Mouse (Mus musculus) macrophage (primary cell): ENCODE data around the gene Supt4a. TPM values are rescaled to one million over a fixed set of nuclear protein-coding genes. Genes with fewer than 3 reads are reported as not detected.

Experiments
- H3K27ac ChIP-seq: fragments of 350-480 bp; formaldehyde crosslinking; 2 replicates; pipeline ENCODE4 v1.9.0; 2021
- H3K36me3 ChIP-seq: fragments of 350-480 bp; formaldehyde crosslinking; 2 replicates; pipeline ENCODE4 v1.9.0; 2021; ENCODE audit errors: inconsistent target
- H3K4me3 ChIP-seq: fragments of 350-480 bp; formaldehyde crosslinking; 2 replicates; pipeline ENCODE4 v1.9.0; 2021; ENCODE audit errors: inconsistent target
- H3K79me2 ChIP-seq: fragments of 350-480 bp; formaldehyde crosslinking; 2 replicates; pipeline ENCODE4 v1.9.0; 2021; ENCODE audit errors: inconsistent target
- WGBS: methylation state at CpG from one replicate; pipeline ENCODE4 v1.1.7; 2026; ENCODE audit warnings: inconsistent platforms; ENCODE audit not compliant: missing documents; 5-methylcytosine and 5-hydroxymethylcytosine counted together
- polyA plus RNA-seq: library from polyadenylated mRNA; stranded (reverse); fragments of 250-400 nt; gene quantifications from 3 replicates; pipeline ENCODE4 v1.2.4, GENCODE M21; 2018; ENCODE audit warnings: inconsistent platforms

The Supt4a gene
- polyA plus RNA-seq, 1 experiment from 2014 or later: 85.3 TPM

GRCm38 (mm10) chr11:87761806-87762701 lies 24.7 kb downstream of the Supt4a start:
- 88% methylated on average over 14 of the region's 14 CpGs for WGBS
- H3K27ac ChIP-seq: no peak overlapping the region
- H3K36me3 ChIP-seq: no peaks in the 10 kb centered on the region
- no peak overlapping the region for H3K4me3 ChIP-seq
- peaks cover 7% of the 10 kb centered on the region for H3K79me2 ChIP-seq

GRCm38 (mm10) chr11:87762702-87763385 lies 25.5 kb downstream of the Supt4a start:
- WGBS: 69% methylated on average over 12 of the region's 12 CpGs
- Histone ChIP-seq H3K4me3 (no peak overlapping the region), H3K79me2 (no peaks in the 10 kb centered on the region), H3K27ac (no peak overlapping the region), H3K36me3 (no peaks in the 10 kb centered on the region)

- H3K79me2 ChIP-seq: no peaks in the 10 kb centered on the region
- no peak overlapping the region for H3K27ac ChIP-seq
- WGBS: 33% methylated on average over 17 of the region's 17 CpGs
- no peak overlapping the region for H3K4me3 ChIP-seq
- H3K36me3 ChIP-seq: no peaks in the 10 kb centered on the region
Observed at GRCm38 (mm10) chr11:87763511-87763987, 26.2 kb downstream of the Supt4a start.

- H3K36me3 ChIP-seq: no peaks in the 10 kb centered on the region
Observed at GRCm38 (mm10) chr11:87763988-87764876, 26.9 kb downstream of the Supt4a start.

GRCm38 (mm10) chr11:87768745-87769144 lies 31.4 kb downstream of the Supt4a start:
- H3K27ac ChIP-seq: no peak overlapping the region
- 88% methylated on average over 1 of the region's 4 CpGs for whole genome bisulfite sequencing
- H3K79me2 ChIP-seq: no peaks in the 10 kb centered on the region
- no peak overlapping the region for H3K4me3 ChIP-seq
- H3K36me3 ChIP-seq: no peaks in the 10 kb centered on the region

More at GRCm38 (mm10) chr11:87763988-87764876, 26.9 kb downstream of the Supt4a start:
- Histone ChIP-seq H3K4me3 (no peak overlapping the region), H3K79me2 (no peaks in the 10 kb centered on the region), H3K27ac (no peak overlapping the region)
- WGBS: 15% methylated on average over 54 of the region's 65 CpGs

- no peak overlapping the region for H3K27ac ChIP-seq
- 53% methylated on average over 3 of the region's 3 CpGs for WGBS
- no peaks in the 10 kb centered on the region for H3K36me3 ChIP-seq
- no peak overlapping the region for H3K4me3 ChIP-seq
- H3K79me2 ChIP-seq: no peaks in the 10 kb centered on the region
Observed at GRCm38 (mm10) chr11:87770989-87771388, 33.6 kb downstream of the Supt4a start.

GRCm38 (mm10) chr11:87772354-87772753 lies 35.0 kb downstream of the Supt4a start:
- no peak overlapping the region for H3K4me3 ChIP-seq
- WGBS: 97% methylated on average over 3 of the region's 3 CpGs
- H3K36me3 ChIP-seq: no peaks in the 10 kb centered on the region

GRCm38 (mm10) chr11:87778100-87778765 lies 40.9 kb downstream of the Supt4a start:
- no peak overlapping the region for H3K27ac ChIP-seq
- WGBS: 69% methylated on average over 26 of the region's 32 CpGs
- no peak overlapping the region for H3K4me3 ChIP-seq
- H3K36me3 ChIP-seq: no peaks in the 10 kb centered on the region
- no peaks in the 10 kb centered on the region for H3K79me2 ChIP-seq

More at GRCm38 (mm10) chr11:87772354-87772753, 35.0 kb downstream of the Supt4a start:
- Histone ChIP-seq H3K27ac (no peak overlapping the region), H3K79me2 (no peaks in the 10 kb centered on the region)

- no peak overlapping the region for H3K27ac ChIP-seq
- H3K36me3 ChIP-seq: no peaks in the 10 kb centered on the region
- H3K79me2 ChIP-seq: no peaks in the 10 kb centered on the region
- H3K4me3 ChIP-seq: no peak overlapping the region
- 70% methylated on average over 12 of the region's 12 CpGs for whole genome bisulfite sequencing
Observed at GRCm38 (mm10) chr11:87778915-87779314, 41.6 kb downstream of the Supt4a start.

GRCm38 (mm10) chr11:87779392-87779791 lies 42.0 kb downstream of the Supt4a start:
- no peaks in the 10 kb centered on the region for H3K36me3 ChIP-seq
- no peak overlapping the region for H3K4me3 ChIP-seq
- 14% methylated on average over 4 of the region's 4 CpGs for WGBS
- H3K27ac ChIP-seq: no peak overlapping the region
- no peaks in the 10 kb centered on the region for H3K79me2 ChIP-seq

GRCm38 (mm10) chr11:87780130-87780529 lies 42.8 kb downstream of the Supt4a start:
- WGBS: 94% methylated on average over 8 of the region's 8 CpGs
- Histone ChIP-seq H3K4me3 (no peak overlapping the region), H3K27ac (no peak overlapping the region), H3K36me3 (no peaks in the 10 kb centered on the region), H3K79me2 (no peaks in the 10 kb centered on the region)

GRCm38 (mm10) chr11:87790088-87790487 lies 52.7 kb downstream of the Supt4a start:
- Histone ChIP-seq H3K27ac (no peak overlapping the region), H3K4me3 (no peak overlapping the region), H3K79me2 (no peaks in the 10 kb centered on the region), H3K36me3 (no peaks in the 10 kb centered on the region)
- 21% methylated on average over 6 of the region's 6 CpGs for WGBS
